Mouse (Mus musculus) forebrain, embryonic 13.5 days (tissue): Measurements from ENCODE around the gene Cavin4. TPM values are rescaled to one million over a fixed set of nuclear protein-coding genes. Genes with fewer than 3 reads are reported as not detected.
"Not testable (repeated sequence)": the region's sequence is repeated elsewhere in the genome, so short reads cannot be mapped to it uniquely, and the experiment has no call there.

Experiments
- ATAC-seq: fragments of 200-750 bp; cut with Nextera tagmentation; 2 replicates; pipeline ENCODE4 v1.8.0; 2017
- H3K27ac ChIP-seq: fragments of 300-500 bp; sonication (generic); 2 replicates; pipeline ENCODE4 v1.5.1; 2015; ENCODE audit warnings: inconsistent platforms, mild to moderate bottlenecking, moderate library complexity
- H3K27me3 ChIP-seq: fragments of 300-500 bp; sonication (generic); 2 replicates; pipeline ENCODE4 v1.6.1; 2015; ENCODE audit warnings: mild to moderate bottlenecking, inconsistent platforms
- H3K36me3 ChIP-seq: fragments of 300-500 bp; sonication (generic); 2 replicates; pipeline ENCODE4 v1.6.1; 2015; ENCODE audit warnings: mild to moderate bottlenecking, inconsistent platforms; ENCODE audit not compliant: poor library complexity, severe bottlenecking
- H3K4me1 ChIP-seq: fragments of 300-500 bp; sonication (generic); 2 replicates; pipeline ENCODE4 v1.6.1; 2015; ENCODE audit warnings: inconsistent platforms
- H3K4me2 ChIP-seq: fragments of 300-500 bp; sonication (generic); 2 replicates; pipeline ENCODE4 v1.6.1; 2015; ENCODE audit warnings: inconsistent platforms, mild to moderate bottlenecking, moderate library complexity
- H3K4me3 ChIP-seq: fragments of 300-500 bp; sonication (generic); 2 replicates; pipeline ENCODE4 v1.5.1; 2015; ENCODE audit warnings: mild to moderate bottlenecking, inconsistent platforms
- H3K9ac ChIP-seq: fragments of 300-500 bp; sonication (generic); 2 replicates; pipeline ENCODE4 v1.6.1; 2015; ENCODE audit warnings: mild to moderate bottlenecking, inconsistent platforms
- H3K9me3 ChIP-seq: fragments of 300-500 bp; sonication (generic); replicated peaks from 2 replicates; pipeline ENCODE4 v1.6.1; 2016; ENCODE audit warnings: inconsistent platforms
- WGBS: fragments of 180-500 bp; shearing (Covaris S2); methylation state at CpG from one replicate; pipeline ENCODE4 v1.1.7; 2015; 5-methylcytosine and 5-hydroxymethylcytosine counted together
- polyA plus RNA-seq: library from polyadenylated mRNA; unstranded; fragments of >200 nt; fragmentation: Nextera tagmentation; extraction: Ambion mirVana; gene quantifications from 2 replicates; pipeline ENCODE4 v1.2.1, GENCODE M21; 2015

Cavin4 gene
- polyA plus RNA-seq, 1 experiment from 2014 or later, result 1.8 TPM

DNA sequence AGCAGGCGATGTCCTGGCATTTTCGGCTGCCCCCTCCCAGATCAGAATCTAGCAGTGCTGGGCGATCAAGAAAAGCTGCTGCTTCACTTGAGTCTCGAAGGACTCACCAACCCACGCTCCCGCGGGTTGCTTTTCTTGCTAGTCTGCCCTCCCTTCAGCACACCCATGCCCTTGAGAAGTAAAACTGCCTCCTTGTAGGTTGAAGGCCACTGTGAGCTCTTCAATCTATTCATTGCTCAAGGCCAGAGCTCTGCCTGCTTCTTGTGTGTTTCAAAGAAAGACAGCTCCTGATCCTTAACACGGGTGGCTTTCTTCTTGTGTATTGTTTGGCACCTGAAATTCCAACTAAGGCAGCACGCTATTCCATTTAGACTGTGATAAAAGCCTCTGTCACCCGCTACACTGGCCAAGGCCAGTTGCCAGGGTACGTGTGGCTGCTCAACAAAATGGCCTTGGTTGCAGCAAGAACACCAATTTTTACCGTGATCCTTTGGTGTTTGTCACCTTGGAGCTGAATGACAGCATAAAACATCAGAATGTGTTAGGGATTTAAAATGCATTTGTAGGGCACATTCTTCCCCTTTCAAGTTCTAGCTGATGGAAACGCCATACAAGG is 13.4 kb downstream of the Cavin4 start:
- Histone ChIP-seq H3K36me3 (peaks cover 51% of the 10 kb centered on the region), H3K4me3 (no peak overlapping the region), H3K9ac (no peak overlapping the region), H3K4me2 (no peak overlapping the region), H3K4me1 (peaks cover 3% of the 10 kb centered on the region; the same call in 1 of the 2 replicates), H3K27me3 (no peaks in the 10 kb centered on the region), H3K27ac (no peak overlapping the region), H3K9me3 (no peaks in the 10 kb centered on the region)
- ATAC-seq, result no peak
- 91% methylated on average over 13 of the region's 13 CpGs for WGBS

GRCm38 (mm10) chr4:48677276-48677675 is 14.0 kb downstream of the Cavin4 start:
- H3K36me3 ChIP-seq, result peaks cover 45% of the 10 kb centered on the region
- H3K4me3 ChIP-seq, result no peak overlapping the region
- H3K9me3 ChIP-seq, result no peaks in the 10 kb centered on the region
- H3K4me2 ChIP-seq, result no peak overlapping the region
- WGBS, result 94% methylated on average over 8 of the region's 8 CpGs
- no peaks in the 10 kb centered on the region for H3K27me3 ChIP-seq
- no peak overlapping the region for H3K9ac ChIP-seq
- H3K27ac ChIP-seq, result no peak overlapping the region
- ATAC-seq, result no peak
- peaks cover 3% of the 10 kb centered on the region; the same call in 1 of the 2 replicates for H3K4me1 ChIP-seq

GRCm38 (mm10) chr4:48677812-48678211 is 14.5 kb downstream of the Cavin4 start:
- Histone ChIP-seq H3K4me1 (peaks cover 3% of the 10 kb centered on the region; the same call in 1 of the 2 replicates), H3K4me3 (no peak overlapping the region), H3K27me3 (no peaks in the 10 kb centered on the region), H3K4me2 (no peak overlapping the region), H3K27ac (no peak overlapping the region), H3K9ac (no peak overlapping the region), H3K36me3 (peaks cover 40% of the 10 kb centered on the region), H3K9me3 (no peaks in the 10 kb centered on the region)
- no peak for ATAC-seq
- WGBS, result 86% methylated on average over 2 of the region's 2 CpGs

DNA sequence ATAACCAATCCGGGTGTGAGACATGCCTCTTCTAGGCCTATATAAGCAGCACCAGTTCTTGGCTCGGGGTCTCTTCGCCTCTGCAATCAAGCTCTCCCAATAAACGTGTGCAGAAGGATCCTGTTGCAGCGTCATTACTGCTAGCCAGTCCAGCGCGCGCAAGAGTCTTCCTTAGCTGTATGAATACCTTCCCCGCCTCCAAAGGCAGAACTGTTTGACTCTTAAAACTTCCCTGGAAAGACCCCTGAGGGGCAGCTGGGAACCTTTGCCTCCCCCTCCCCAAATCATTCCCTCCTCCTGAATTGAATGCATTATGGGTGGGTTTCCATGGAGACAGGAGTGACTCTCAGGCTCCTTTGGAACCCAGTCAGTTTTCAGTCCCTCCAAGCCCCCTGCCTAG is 15.5 kb downstream of the Cavin4 start:
- Histone ChIP-seq H3K4me1 (peaks cover 3% of the 10 kb centered on the region; the same call in 1 of the 2 replicates), H3K36me3 (peaks cover 30% of the 10 kb centered on the region), H3K27me3 (no peaks in the 10 kb centered on the region), H3K4me3 (no peak overlapping the region), H3K9me3 (no peaks in the 10 kb centered on the region), H3K27ac (no peak overlapping the region), H3K9ac (no peak overlapping the region), H3K4me2 (no peak overlapping the region)
- no peak for ATAC-seq
- WGBS, result 93% methylated on average over 9 of the region's 9 CpGs

GRCm38 (mm10) chr4:48679728-48680127 is 16.4 kb downstream of the Cavin4 start:
- 65% methylated on average over 6 of the region's 6 CpGs for WGBS

GRCm38 (mm10) chr4:48680214-48680613 is 16.9 kb downstream of the Cavin4 start:
- H3K36me3 ChIP-seq, result peaks cover 20% of the 10 kb centered on the region
- no peak overlapping the region for H3K4me3 ChIP-seq
- H3K4me2 ChIP-seq, result no peak overlapping the region
- no peak overlapping the region for H3K27ac ChIP-seq
- peaks cover 3% of the 10 kb centered on the region; the same call in 1 of the 2 replicates for H3K4me1 ChIP-seq
- no peaks in the 10 kb centered on the region for H3K9me3 ChIP-seq
- no peaks in the 10 kb centered on the region for H3K27me3 ChIP-seq
- ATAC-seq, result no peak
- 70% methylated on average over 7 of the region's 7 CpGs for WGBS
- no peak overlapping the region for H3K9ac ChIP-seq

More at GRCm38 (mm10) chr4:48679728-48680127, 16.4 kb downstream of the Cavin4 start:
- not testable (repeated sequence) for H3K4me1 ChIP-seq, H3K27me3 ChIP-seq, H3K27ac ChIP-seq, H3K9ac ChIP-seq, H3K9me3 ChIP-seq, H3K4me2 ChIP-seq, H3K4me3 ChIP-seq, ATAC-seq
- peaks cover 25% of the 10 kb centered on the region for H3K36me3 ChIP-seq

GRCm38 (mm10) chr4:48680648-48681343 is 17.5 kb downstream of the Cavin4 start:
- peak; percentile 44; the same call in 1 of the 2 replicates for ATAC-seq
- Histone ChIP-seq H3K27ac (no peak overlapping the region), H3K27me3 (no peaks in the 10 kb centered on the region), H3K36me3 (peaks cover 15% of the 10 kb centered on the region), H3K4me2 (no peak overlapping the region), H3K4me3 (no peak overlapping the region), H3K4me1 (peaks cover 3% of the 10 kb centered on the region; the same call in 1 of the 2 replicates), H3K9me3 (no peaks in the 10 kb centered on the region), H3K9ac (no peak overlapping the region)
- 38% methylated on average over 10 of the region's 11 CpGs for WGBS

- ATAC-seq, result no peak
- Histone ChIP-seq H3K9me3 (no peaks in the 10 kb centered on the region), H3K4me3 (no peak overlapping the region), H3K4me2 (no peak overlapping the region), H3K36me3 (no peaks in the 10 kb centered on the region), H3K4me1 (0 out of 2 replicates have a peak, but pooled peaks cover 3% of the 10 kb centered on the region), H3K27me3 (no peaks in the 10 kb centered on the region), H3K27ac (no peak overlapping the region), H3K9ac (no peak overlapping the region)
- 84% methylated on average over 8 of the region's 8 CpGs for WGBS
Measured at GRCm38 (mm10) chr4:48683126-48683525, 19.8 kb downstream of the Cavin4 start.

- H3K36me3 ChIP-seq, H3K4me1 ChIP-seq, H3K4me3 ChIP-seq, H3K4me2 ChIP-seq, H3K27me3 ChIP-seq, H3K9ac ChIP-seq, ATAC-seq, H3K27ac ChIP-seq, H3K9me3 ChIP-seq: not testable (repeated sequence)
- 88% methylated on average over 17 of the region's 21 CpGs for WGBS
Measured at GRCm38 (mm10) chr4:48683633-48684209, 20.4 kb downstream of the Cavin4 start.

DNA sequence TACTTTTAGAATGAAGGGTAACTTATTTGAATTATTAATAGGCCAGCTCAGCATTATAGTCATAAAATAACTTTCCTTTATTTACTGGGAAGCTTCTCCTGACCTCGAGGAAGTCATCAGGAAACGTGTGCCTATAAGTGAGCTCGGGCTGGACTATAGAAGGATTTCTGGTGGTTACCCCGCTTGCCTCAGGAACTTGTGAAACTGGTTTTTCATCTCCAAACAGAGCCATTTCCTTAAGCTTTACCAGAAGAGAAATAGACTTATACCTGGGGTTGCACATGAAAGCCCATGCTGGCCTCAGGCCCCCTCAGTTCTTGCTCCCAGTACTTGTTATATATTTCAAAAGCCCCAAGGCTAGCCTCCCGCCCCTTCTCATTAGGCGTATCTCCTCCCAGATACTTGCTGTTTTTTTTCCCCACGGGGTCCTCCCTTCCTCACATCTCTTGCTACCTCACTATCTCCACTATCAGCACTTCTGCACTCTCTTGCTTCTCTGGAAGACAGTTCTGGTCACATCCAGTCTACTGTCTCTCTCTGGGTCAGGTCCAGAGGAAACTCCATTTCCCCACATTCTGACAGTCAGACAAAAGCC is 21.4 kb downstream of the Cavin4 start:
- WGBS, result 93% methylated on average over 7 of the region's 7 CpGs
- H3K36me3 ChIP-seq, result no peaks in the 10 kb centered on the region
- H3K27ac ChIP-seq, result no peak overlapping the region
- H3K27me3 ChIP-seq, result no peaks in the 10 kb centered on the region
- H3K4me2 ChIP-seq, result no peak overlapping the region
- ATAC-seq, result no peak
- H3K9ac ChIP-seq, result no peak overlapping the region
- no peak overlapping the region for H3K4me3 ChIP-seq
- H3K9me3 ChIP-seq, result no peaks in the 10 kb centered on the region
- H3K4me1 ChIP-seq, result 0 out of 2 replicates have a peak, but pooled peaks cover 3% of the 10 kb centered on the region

DNA sequence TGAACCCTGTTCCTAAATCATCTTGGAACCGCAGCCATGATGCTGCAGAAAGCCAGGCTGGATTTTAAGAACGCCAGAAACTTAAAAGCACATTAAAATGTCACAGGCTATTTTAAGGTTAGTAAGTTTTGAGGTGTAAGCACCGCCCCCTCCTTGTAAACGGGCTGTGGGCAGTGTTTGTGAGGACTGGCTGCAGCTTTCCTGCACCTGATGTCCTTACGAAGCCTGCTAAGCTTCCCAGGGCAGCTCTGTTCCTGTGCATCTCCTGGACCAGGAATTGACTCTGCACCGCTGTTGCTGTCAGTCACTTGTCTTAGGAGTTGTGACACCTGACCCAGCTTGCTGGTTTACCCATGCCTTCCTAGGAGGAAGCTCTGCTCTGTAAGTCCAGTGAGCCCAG is 24.8 kb downstream of the Cavin4 start:
- 83% methylated on average over 6 of the region's 6 CpGs for WGBS
- Histone ChIP-seq H3K36me3 (no peaks in the 10 kb centered on the region), H3K27ac (no peak overlapping the region), H3K4me2 (no peak overlapping the region), H3K9me3 (no peaks in the 10 kb centered on the region), H3K4me3 (no peak overlapping the region), H3K27me3 (no peaks in the 10 kb centered on the region), H3K9ac (no peak overlapping the region), H3K4me1 (peaks cover 11% of the 10 kb centered on the region)
- no peak for ATAC-seq

GRCm38 (mm10) chr4:48690640-48691039 is 27.3 kb downstream of the Cavin4 start:
- peak; percentile 58 for ATAC-seq
- 70% methylated on average over 9 of the region's 9 CpGs for WGBS
- Histone ChIP-seq H3K27me3 (no peaks in the 10 kb centered on the region), H3K27ac (no peak overlapping the region), H3K4me2 (no peak overlapping the region), H3K9ac (no peak overlapping the region), H3K4me3 (no peak overlapping the region), H3K4me1 (peaks cover 11% of the 10 kb centered on the region), H3K36me3 (no peaks in the 10 kb centered on the region), H3K9me3 (no peaks in the 10 kb centered on the region)
